Mouse (Mus musculus) CH12.LX (cell line): ENCODE measurements at regions not wholly inside any gene's neighbourhood (a gene's known extent, or its start where the extent isn't known, plus 50 kb on each side); places are given as distances from the start of the nearest gene placed in this dataset.

Source experiments
- BHLHE40 ChIP-seq: IDR thresholded peaks from 2 replicates; pipeline ENCODE4 v1.6.1; 2011; ENCODE audit warnings: mild to moderate bottlenecking, low read depth, low read length, improper control_type of control experiment
- CTCF ChIP-seq, 2 experiments: IDR thresholded peaks in 1 of 2; conservative IDR thresholded peaks in 1 of 2; 2 replicates each; pipeline ENCODE4 v1.5.1; 2011 to 2012; ENCODE audit warnings: low read depth in 2 of 2, low read length in 2 of 2, improper control_type of control experiment in 1 of 2, inconsistent platforms in 1 of 2, mild to moderate bottlenecking in 1 of 2, moderate library complexity in 1 of 2
- JUN ChIP-seq: IDR thresholded peaks from 2 replicates; pipeline ENCODE4 v1.6.1; 2011; ENCODE audit warnings: low read depth, mild to moderate bottlenecking, low read length, improper control_type of control experiment, moderate library complexity; ENCODE audit not compliant: insufficient read depth
- MAX ChIP-seq: IDR thresholded peaks from 2 replicates; pipeline ENCODE4 v1.6.1; 2011; ENCODE audit warnings: low read length, improper control_type of control experiment
- POLR2A ChIP-seq: IDR thresholded peaks from 2 replicates; pipeline ENCODE4 v1.6.1; 2011; ENCODE audit warnings: low read depth, mild to moderate bottlenecking, improper control_type of control experiment, low read length
- TCF12 ChIP-seq: IDR thresholded peaks from 2 replicates; pipeline ENCODE4 v1.6.1; 2014; ENCODE audit warnings: low read depth, mild to moderate bottlenecking, inconsistent platforms, low read length, improper control_type of control experiment
- UBTF ChIP-seq: IDR thresholded peaks from 2 replicates; pipeline ENCODE4 v1.6.1; 2012; ENCODE audit warnings: low read depth, mild to moderate bottlenecking, inconsistent platforms, low read length, improper control_type of control experiment, moderate library complexity

GRCm38 (mm10) chr5:83852022-83852421 is 497.0 kb upstream of the Tecrl start:
- no peak for TF ChIP-seq CTCF (conservative IDR thresholded peaks at IDR 0.05 in 1 of 2, IDR thresholded peaks at IDR 0.05 in 1 of 2; ENCODE audit: low read depth in 2 of 2, low read length in 2 of 2)
- TF ChIP-seq POLR2A: no peak
- TF ChIP-seq TCF12: no peak
- no peak for TF ChIP-seq UBTF
- TF ChIP-seq JUN: no peak
- no peak for TF ChIP-seq MAX
- no peak for TF ChIP-seq BHLHE40
